ENCODE assay signal across 51 mouse cellular contexts in genomic region chr15:8460871-8461270, GRCm38 (mm10). TPM values are rescaled to one million over a fixed set of nuclear protein-coding genes. Genes with fewer than 3 reads are reported as not detected.
"Had no signal": no experiment of that assay in that cellular context is flagged by ENCODE, and none has a peak within 500 bp of the region (broad histone marks: within the 10 kb centered on the region; RNA-seq: fewer than 3 reads in every experiment).

No protein-coding gene starts in this region.

- H3K9me3 ChIP-seq: heart, embryonic 10.5 days; heart, embryonic 12.5 days; heart, embryonic 13.5 days; heart, embryonic 15.5 days; hindbrain, embryonic 10.5 days; hindbrain, embryonic 12.5 days; hindbrain, embryonic 13.5 days; hindbrain, embryonic 15.5 days; intestine, embryonic 15.5 days; kidney, embryonic 15.5 days had no signal

- ATAC-seq: hindbrain, embryonic 16.5 days; hindbrain, postnatal 0 days; inflammation-experienced regulatory T-cells, adult 6 months; intestine, embryonic 15.5 days; intestine, embryonic 16.5 days; intestine, postnatal 0 days had no signal

- H3K9ac ChIP-seq: heart, embryonic 12.5 days; heart, embryonic 13.5 days; heart, embryonic 15.5 days; hindbrain, embryonic 12.5 days; hindbrain, embryonic 13.5 days; hindbrain, embryonic 14.5 days; hindbrain, embryonic 15.5 days; intestine, embryonic 15.5 days; kidney, embryonic 15.5 days had no signal

- H3K4me3 ChIP-seq: heart, embryonic 10.5 days; heart, embryonic 12.5 days; heart, embryonic 13.5 days; heart, embryonic 15.5 days; hindbrain, embryonic 10.5 days; hindbrain, embryonic 12.5 days; hindbrain, embryonic 13.5 days; hindbrain, embryonic 15.5 days; intestine, embryonic 15.5 days; kidney, embryonic 15.5 days; layer of hippocampus, adult 2 months; left cerebral cortex, adult 2 months had no signal

- H3K4me1 ChIP-seq: heart, embryonic 10.5 days; heart, embryonic 12.5 days; heart, embryonic 13.5 days; heart, embryonic 15.5 days; hindbrain, embryonic 10.5 days; hindbrain, embryonic 12.5 days; hindbrain, embryonic 13.5 days; hindbrain, embryonic 15.5 days; intestine, embryonic 15.5 days; kidney, embryonic 15.5 days had no signal

- H3K27ac ChIP-seq: heart, embryonic 10.5 days; heart, embryonic 13.5 days; heart, embryonic 15.5 days; hindbrain, embryonic 10.5 days; hindbrain, embryonic 12.5 days; hindbrain, embryonic 13.5 days; hindbrain, embryonic 14.5 days; hindbrain, embryonic 15.5 days; hindbrain, postnatal 0 days; intestine, embryonic 15.5 days; kidney, embryonic 15.5 days; kidney, postnatal 0 days; layer of hippocampus, adult 2 months; left cerebral cortex, adult 2 months had no signal

- H3K36me3 ChIP-seq: heart, embryonic 10.5 days; heart, embryonic 12.5 days; heart, embryonic 13.5 days; heart, embryonic 15.5 days; hindbrain, embryonic 10.5 days; hindbrain, embryonic 12.5 days; hindbrain, embryonic 13.5 days; hindbrain, embryonic 15.5 days; intestine, embryonic 15.5 days; kidney, embryonic 15.5 days had no signal

- H3K4me2 ChIP-seq: heart, embryonic 11.5 days; heart, embryonic 12.5 days; heart, embryonic 13.5 days; heart, embryonic 15.5 days; hindbrain, embryonic 12.5 days; hindbrain, embryonic 13.5 days; hindbrain, embryonic 14.5 days; hindbrain, embryonic 15.5 days; intestine, embryonic 15.5 days; kidney, embryonic 15.5 days had no signal

- H3K27me3 ChIP-seq: heart, embryonic 12.5 days; heart, embryonic 13.5 days; heart, embryonic 15.5 days; hindbrain, embryonic 12.5 days; hindbrain, embryonic 13.5 days; hindbrain, embryonic 15.5 days; intestine, embryonic 15.5 days; kidney, embryonic 15.5 days had no signal

- DNase-seq: heart, postnatal 10 days; heart, postnatal 36 days; heart, postnatal 4 days; kidney, adult 11 months; kidney, adult 18-20 months; kidney, adult 2 months; kidney, adult 8-10 months; kidney, adult 9 months; kidney, postnatal 10 days; kidney, postnatal 14 days; kidney, postnatal 25 days; kidney, postnatal 36 days; kidney, postnatal 4 days; layer of hippocampus, adult 9-11 months; layer of hippocampus, postnatal 36 days had no signal

RNA-seq across cellular contexts. Expression of gene Gm2310, which starts 58.9 kb away (rescaled TPM):
- total RNA-seq: heart, postnatal 10 days; heart, postnatal 25 days; heart, postnatal 36 days; heart, postnatal 4 days; hematopoietic stem cell, adult 5-6 weeks; hindbrain, postnatal 0 days; layer of hippocampus, adult 18-20 months; layer of hippocampus, adult 2 months; layer of hippocampus, adult 8-10 months; layer of hippocampus, postnatal 10 days; layer of hippocampus, postnatal 14 days; layer of hippocampus, postnatal 25 days; layer of hippocampus, postnatal 36 days; left cerebral cortex, adult 18-20 months; left cerebral cortex, adult 2 months had no signal
- polyA plus RNA-seq: heart, embryonic 10.5 days; heart, embryonic 11.5 days; heart, embryonic 12.5 days; heart, embryonic 13.5 days; heart, embryonic 14.5 days; heart, embryonic 15.5 days; heart, embryonic 16.5 days; heart, postnatal 0 days; hindbrain, embryonic 10.5 days; hindbrain, embryonic 11.5 days; hindbrain, embryonic 12.5 days; hindbrain, embryonic 13.5 days; hindbrain, embryonic 14.5 days; hindbrain, embryonic 15.5 days; hindbrain, embryonic 16.5 days; hindbrain, postnatal 0 days; intestine, embryonic 14.5 days; intestine, embryonic 15.5 days; intestine, embryonic 16.5 days; intestine, postnatal 0 days; kidney, adult 2 months; kidney, embryonic 14.5 days; kidney, embryonic 15.5 days; kidney, embryonic 16.5 days; kidney, postnatal 0 days; large intestine, adult 2 months had no signal
